Mouse (Mus musculus): Measurements from ENCODE around the gene Daam2. TPM values are rescaled to one million over a fixed set of nuclear protein-coding genes. Genes with fewer than 3 reads are reported as not detected.

Gene Daam2
- polyA plus RNA-seq, 1 experiment from 2014 or later = 1.1 TPM

DNA sequence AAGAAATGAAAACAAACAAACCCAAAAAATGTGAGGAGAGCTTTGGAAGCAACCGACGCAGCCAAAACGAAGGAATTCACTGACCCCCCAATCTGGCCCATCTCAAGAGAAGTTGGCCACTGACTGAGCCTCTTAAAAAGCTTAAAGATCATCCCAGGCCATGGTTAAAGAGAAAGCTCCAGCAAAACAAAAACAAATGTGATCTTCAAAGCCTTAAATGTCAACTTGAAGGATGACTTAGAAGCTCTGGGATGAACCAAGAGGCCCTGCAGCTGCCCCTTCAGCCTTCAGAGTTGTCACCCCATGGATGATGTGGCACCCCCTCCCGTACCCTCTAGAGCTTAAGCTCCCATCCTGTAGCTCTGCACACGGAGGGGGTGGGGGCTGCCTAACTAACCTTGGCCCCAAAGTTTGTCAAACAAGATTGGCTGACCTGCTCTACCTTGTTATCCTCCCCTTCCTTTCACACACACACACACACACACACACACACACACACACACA, 4.3 kb downstream of the Daam2 start:
- no peaks in the 10 kb centered on the region for H3K36me3 ChIP-seq
- WGBS (ENCODE audit: insufficient replicate concordance) = 43% methylated on average over 5 of the region's 5 CpGs
- no peak overlapping the region for H3K27ac ChIP-seq
- H3K4me2 ChIP-seq = no peak overlapping the region
- H3K27me3 ChIP-seq (replicated peaks) = peaks cover 37% of the 10 kb centered on the region
- no peak overlapping the region for H3K9ac ChIP-seq
- ATAC-seq = no peak
- H3K4me3 ChIP-seq = no peak overlapping the region
- H3K4me1 ChIP-seq = no peaks in the 10 kb centered on the region
- no peaks in the 10 kb centered on the region for H3K9me3 ChIP-seq (replicated peaks)

- H3K4me2 ChIP-seq = no peak overlapping the region
- 67% methylated on average over 3 of the region's 3 CpGs for WGBS (ENCODE audit: insufficient replicate concordance)
- no peak for ATAC-seq
- H3K36me3 ChIP-seq = no peaks in the 10 kb centered on the region
- H3K4me3 ChIP-seq = no peak overlapping the region
- no peak overlapping the region for H3K9ac ChIP-seq
- peaks cover under 1% of the 10 kb centered on the region; the same call in 1 of the 2 replicates for H3K27me3 ChIP-seq (replicated peaks)
- no peaks in the 10 kb centered on the region for H3K9me3 ChIP-seq (replicated peaks)
- H3K4me1 ChIP-seq = no peaks in the 10 kb centered on the region
- no peak overlapping the region for H3K27ac ChIP-seq
Measured at GRCm38 (mm10) chr17:49556169-49556568, 8.0 kb downstream of the Daam2 start.

- Histone ChIP-seq H3K36me3 (no peaks in the 10 kb centered on the region), H3K27ac (no peak overlapping the region), H3K4me1 (no peaks in the 10 kb centered on the region), H3K9ac (no peak overlapping the region), H3K27me3 (replicated peaks) (no peaks in the 10 kb centered on the region), H3K4me3 (no peak overlapping the region), H3K4me2 (no peak overlapping the region), H3K9me3 (replicated peaks) (no peaks in the 10 kb centered on the region)
- ATAC-seq = no peak
- 74% methylated on average over 7 of the region's 7 CpGs for WGBS (ENCODE audit: insufficient replicate concordance)
Measured at GRCm38 (mm10) chr17:49551991-49552390, 12.2 kb downstream of the Daam2 start.

GRCm38 (mm10) chr17:49551465-49551864, 12.7 kb downstream of the Daam2 start:
- Histone ChIP-seq H3K4me3 (no peak overlapping the region), H3K36me3 (no peaks in the 10 kb centered on the region), H3K4me1 (no peaks in the 10 kb centered on the region), H3K27me3 (replicated peaks) (no peaks in the 10 kb centered on the region), H3K27ac (no peak overlapping the region), H3K4me2 (no peak overlapping the region), H3K9me3 (replicated peaks) (no peaks in the 10 kb centered on the region), H3K9ac (no peak overlapping the region)
- WGBS (ENCODE audit: insufficient replicate concordance) = 77% methylated on average over 2 of the region's 2 CpGs
- no peak for ATAC-seq

GRCm38 (mm10) chr17:49545997-49546396, 18.1 kb downstream of the Daam2 start:
- WGBS (ENCODE audit: insufficient replicate concordance) = 63% methylated on average over 4 of the region's 4 CpGs
- Histone ChIP-seq H3K4me2 (no peak overlapping the region), H3K9ac (no peak overlapping the region), H3K27me3 (replicated peaks) (no peaks in the 10 kb centered on the region), H3K36me3 (no peaks in the 10 kb centered on the region), H3K9me3 (replicated peaks) (no peaks in the 10 kb centered on the region), H3K4me1 (no peaks in the 10 kb centered on the region), H3K4me3 (no peak overlapping the region), H3K27ac (no peak overlapping the region)
- ATAC-seq = no peak

DNA sequence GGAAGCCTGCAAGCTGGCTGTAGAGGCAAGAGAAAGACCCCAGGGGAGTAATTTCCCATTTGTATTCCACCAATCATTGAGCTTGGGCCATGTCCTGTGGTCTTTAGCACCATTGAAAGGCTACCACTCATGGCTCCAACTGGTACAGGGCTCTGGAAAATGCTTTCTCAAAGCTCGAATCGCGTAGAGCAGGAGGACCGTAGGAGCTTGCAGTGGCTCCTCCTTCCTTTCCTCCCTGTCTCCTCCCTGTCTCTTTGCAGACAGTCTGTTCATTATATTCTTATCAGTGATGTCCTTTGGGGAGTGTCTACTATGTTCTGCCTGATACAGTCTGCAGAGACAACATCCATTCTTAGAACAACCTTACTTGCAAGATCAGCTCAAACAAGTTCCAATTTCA, 18.7 kb downstream of the Daam2 start:
- Histone ChIP-seq H3K36me3 (no peaks in the 10 kb centered on the region), H3K4me1 (no peaks in the 10 kb centered on the region), H3K4me2 (no peak overlapping the region), H3K27ac (no peak overlapping the region), H3K9me3 (replicated peaks) (no peaks in the 10 kb centered on the region), H3K27me3 (replicated peaks) (no peaks in the 10 kb centered on the region), H3K9ac (no peak overlapping the region), H3K4me3 (no peak overlapping the region)
- WGBS (ENCODE audit: insufficient replicate concordance) = 66% methylated on average over 4 of the region's 4 CpGs
- no peak for ATAC-seq

- no peak overlapping the region for H3K27ac ChIP-seq
- WGBS (ENCODE audit: insufficient replicate concordance) = 79% methylated on average over 2 of the region's 2 CpGs
- no peaks in the 10 kb centered on the region for H3K36me3 ChIP-seq
- H3K27me3 ChIP-seq (replicated peaks) = no peaks in the 10 kb centered on the region
- no peak for ATAC-seq
- H3K4me1 ChIP-seq = no peaks in the 10 kb centered on the region
- H3K9ac ChIP-seq = no peak overlapping the region
- H3K4me2 ChIP-seq = no peak overlapping the region
- no peaks in the 10 kb centered on the region for H3K9me3 ChIP-seq (replicated peaks)
- no peak overlapping the region for H3K4me3 ChIP-seq
Measured at GRCm38 (mm10) chr17:49544561-49544960, 19.6 kb downstream of the Daam2 start.

GRCm38 (mm10) chr17:49540706-49541105, 23.4 kb downstream of the Daam2 start:
- WGBS (ENCODE audit: insufficient replicate concordance) = 71% methylated on average over 14 of the region's 14 CpGs

DNA sequence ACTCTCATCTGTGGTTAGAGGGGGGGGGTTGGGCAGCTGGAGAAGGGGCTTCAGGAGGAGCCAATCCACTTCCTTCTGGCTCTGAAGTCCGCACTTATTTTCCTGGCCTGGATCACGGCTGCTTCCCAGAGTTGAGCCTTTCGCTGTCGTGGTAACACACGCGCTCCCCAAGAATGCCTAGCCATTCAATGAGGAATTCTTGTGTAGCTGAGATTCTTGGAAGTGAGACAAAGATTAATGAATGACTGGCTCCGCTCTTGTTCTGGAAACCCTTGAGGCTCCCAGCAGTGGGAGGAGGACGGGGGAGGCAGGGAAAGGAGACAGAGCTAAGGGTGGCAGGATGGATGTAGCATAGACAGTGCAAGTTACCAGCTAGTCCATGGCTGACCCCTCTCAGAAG, 24.9 kb downstream of the Daam2 start:
- H3K9me3 ChIP-seq (replicated peaks) = no peaks in the 10 kb centered on the region
- H3K4me2 ChIP-seq = no peak overlapping the region
- H3K36me3 ChIP-seq = no peaks in the 10 kb centered on the region
- H3K9ac ChIP-seq = no peak overlapping the region
- H3K4me3 ChIP-seq = no peak overlapping the region
- H3K4me1 ChIP-seq = no peaks in the 10 kb centered on the region
- no peak for ATAC-seq
- H3K27me3 ChIP-seq (replicated peaks) = no peaks in the 10 kb centered on the region
- WGBS (ENCODE audit: insufficient replicate concordance) = 57% methylated on average over 8 of the region's 8 CpGs
- H3K27ac ChIP-seq = no peak overlapping the region

More at GRCm38 (mm10) chr17:49540706-49541105, 23.4 kb downstream of the Daam2 start:
- Histone ChIP-seq H3K36me3 (no peaks in the 10 kb centered on the region), H3K9ac (no peak overlapping the region), H3K4me1 (no peaks in the 10 kb centered on the region), H3K27ac (no peak overlapping the region), H3K4me3 (no peak overlapping the region), H3K4me2 (no peak overlapping the region), H3K9me3 (replicated peaks) (no peaks in the 10 kb centered on the region), H3K27me3 (replicated peaks) (no peaks in the 10 kb centered on the region)
- no peak for ATAC-seq

GRCm38 (mm10) chr17:49535580-49535979, 28.6 kb downstream of the Daam2 start:
- Histone ChIP-seq H3K36me3 (no peaks in the 10 kb centered on the region), H3K4me3 (no peak overlapping the region), H3K4me1 (no peaks in the 10 kb centered on the region), H3K27me3 (replicated peaks) (no peaks in the 10 kb centered on the region), H3K4me2 (no peak overlapping the region), H3K27ac (no peak overlapping the region), H3K9me3 (replicated peaks) (no peaks in the 10 kb centered on the region), H3K9ac (no peak overlapping the region)
- WGBS (ENCODE audit: insufficient replicate concordance) = 56% methylated on average over 4 of the region's 4 CpGs
- no peak for ATAC-seq

DNA sequence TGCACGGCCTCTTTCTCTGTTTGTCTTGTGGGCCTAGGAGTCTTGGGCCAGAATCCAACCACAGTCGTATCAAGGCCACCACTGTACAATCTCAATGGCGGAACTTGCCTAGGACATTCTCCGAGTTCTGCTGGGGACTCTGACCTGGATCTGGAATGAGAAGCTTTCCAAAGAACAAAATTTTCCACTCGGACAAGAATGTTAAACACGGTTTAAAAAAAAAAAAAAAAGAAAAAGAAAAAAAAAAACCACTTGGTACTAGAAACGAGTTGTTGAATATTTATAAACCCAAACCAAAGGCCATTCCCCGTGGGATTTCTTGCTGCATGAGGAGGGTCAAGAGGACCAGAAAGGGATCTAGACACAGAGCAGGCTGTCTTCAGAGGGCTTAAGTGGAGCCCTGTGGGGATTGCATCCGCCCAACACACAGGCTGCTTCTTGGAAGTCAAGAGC, 29.9 kb downstream of the Daam2 start:
- ATAC-seq = no peak
- Histone ChIP-seq H3K4me3 (no peak overlapping the region), H3K36me3 (no peaks in the 10 kb centered on the region), H3K27ac (no peak overlapping the region), H3K27me3 (replicated peaks) (no peaks in the 10 kb centered on the region), H3K4me1 (no peaks in the 10 kb centered on the region), H3K9me3 (replicated peaks) (no peaks in the 10 kb centered on the region), H3K4me2 (no peak overlapping the region), H3K9ac (no peak overlapping the region)
- 57% methylated on average over 9 of the region's 9 CpGs for WGBS (ENCODE audit: insufficient replicate concordance)

DNA sequence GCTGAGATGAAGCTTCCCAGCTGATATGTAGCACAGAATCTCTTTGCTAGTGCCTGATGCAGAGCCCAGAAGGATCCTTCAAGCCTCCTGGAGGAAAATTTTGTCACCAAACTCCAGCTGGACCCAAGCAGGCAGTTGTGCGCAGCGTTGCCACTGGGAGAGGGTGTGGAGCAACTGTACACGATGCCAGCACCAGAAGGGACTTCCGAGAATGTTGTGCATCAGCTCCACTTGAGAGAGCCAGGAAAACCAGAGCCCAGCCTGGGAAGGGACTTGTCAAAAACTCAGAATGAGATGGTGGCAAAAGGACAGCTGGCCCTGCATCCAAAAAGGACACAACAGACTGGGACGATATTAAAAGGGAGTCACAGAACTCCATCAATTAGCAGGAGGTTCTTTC, 32.5 kb downstream of the Daam2 start:
- Histone ChIP-seq H3K27me3 (replicated peaks) (no peaks in the 10 kb centered on the region), H3K4me3 (no peak overlapping the region), H3K4me1 (no peaks in the 10 kb centered on the region), H3K4me2 (no peak overlapping the region), H3K36me3 (no peaks in the 10 kb centered on the region), H3K27ac (no peak overlapping the region), H3K9me3 (replicated peaks) (no peaks in the 10 kb centered on the region), H3K9ac (no peak overlapping the region)
- WGBS (ENCODE audit: insufficient replicate concordance) = 79% methylated on average over 5 of the region's 5 CpGs
- ATAC-seq = no peak

GRCm38 (mm10) chr17:49530215-49530614, 33.9 kb downstream of the Daam2 start:
- H3K9me3 ChIP-seq (replicated peaks) = no peaks in the 10 kb centered on the region
- H3K36me3 ChIP-seq = no peaks in the 10 kb centered on the region
- 22% methylated on average over 3 of the region's 3 CpGs for WGBS (ENCODE audit: insufficient replicate concordance)
- H3K27me3 ChIP-seq (replicated peaks) = no peaks in the 10 kb centered on the region
- no peak overlapping the region for H3K4me3 ChIP-seq
- H3K9ac ChIP-seq = no peak overlapping the region
- no peak for ATAC-seq
- no peak overlapping the region for H3K4me2 ChIP-seq
- no peak overlapping the region for H3K27ac ChIP-seq
- no peaks in the 10 kb centered on the region for H3K4me1 ChIP-seq
